Mouse (Mus musculus) neural tube, embryonic 10.5 days (tissue): Measurements from ENCODE around the gene Siah2.

Source experiments
- DNase-seq: peaks from one replicate; pipeline ENCODE4 v3.0.0-alpha.2; 2017; ENCODE audit warnings: low spot score; ENCODE audit errors: extremely low spot score

The Siah2 gene

DNA sequence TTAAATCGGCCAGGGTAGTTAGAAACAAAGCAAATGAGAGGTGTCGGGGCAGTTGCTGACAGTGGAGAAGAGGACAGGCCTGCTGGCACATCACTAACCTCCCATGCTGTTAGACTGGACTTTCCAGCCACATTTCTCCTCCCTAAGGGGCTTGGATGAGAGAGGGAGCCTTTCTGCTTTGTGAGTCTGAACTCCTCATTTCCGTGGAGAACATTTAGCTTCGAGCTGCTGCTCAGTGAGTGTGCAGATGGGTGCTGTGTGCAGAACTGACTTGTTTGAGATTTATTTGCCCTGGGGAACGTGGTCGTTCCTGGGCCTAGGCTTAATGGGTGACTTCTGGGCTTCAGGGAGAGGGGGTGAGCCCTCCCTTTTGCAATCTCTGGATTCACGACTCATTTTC, 3.3 kb upstream of the Siah2 start:
- DNase-seq, result no peak

DNA sequence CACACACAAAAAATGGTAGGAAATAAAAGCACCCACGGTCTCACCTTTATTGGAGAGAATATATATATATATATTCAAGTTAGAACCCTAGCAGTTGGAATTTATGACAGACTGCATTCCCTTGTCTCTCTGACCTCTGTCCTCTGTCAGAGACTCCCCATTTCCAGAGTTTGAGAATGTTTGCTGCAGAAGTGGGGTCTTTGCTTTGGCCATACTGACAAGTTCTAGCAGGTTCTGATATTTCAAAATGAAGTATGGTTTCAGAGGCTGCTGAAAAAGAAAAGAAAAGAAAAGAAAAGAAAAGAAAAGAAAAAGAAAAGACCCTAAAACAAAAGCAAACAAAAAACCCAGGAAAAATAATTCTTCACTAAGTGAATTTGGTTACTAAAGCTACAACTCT, 2.8 kb upstream of the Siah2 start:
- no peak for DNase-seq

DNA sequence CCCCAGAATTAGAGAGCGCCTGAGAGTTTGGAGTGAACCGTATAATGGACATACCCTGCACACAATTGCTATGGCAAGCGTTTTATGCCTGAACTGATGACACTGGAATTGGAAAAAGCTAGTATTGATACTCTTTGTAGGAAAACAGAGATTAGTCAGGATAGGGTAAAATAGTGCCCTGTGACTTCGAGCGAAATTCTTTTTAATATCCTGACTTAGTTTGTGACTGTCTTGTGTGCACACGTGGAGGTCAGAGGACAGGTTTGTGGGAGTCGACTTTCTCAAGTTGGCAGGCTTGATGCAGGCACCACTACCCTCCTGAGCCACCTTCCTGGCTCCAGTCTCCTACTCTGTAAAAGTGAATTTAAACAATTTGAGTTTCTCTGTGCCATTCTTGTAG, 1.1 kb upstream of the Siah2 start:
- no peak for DNase-seq

DNA sequence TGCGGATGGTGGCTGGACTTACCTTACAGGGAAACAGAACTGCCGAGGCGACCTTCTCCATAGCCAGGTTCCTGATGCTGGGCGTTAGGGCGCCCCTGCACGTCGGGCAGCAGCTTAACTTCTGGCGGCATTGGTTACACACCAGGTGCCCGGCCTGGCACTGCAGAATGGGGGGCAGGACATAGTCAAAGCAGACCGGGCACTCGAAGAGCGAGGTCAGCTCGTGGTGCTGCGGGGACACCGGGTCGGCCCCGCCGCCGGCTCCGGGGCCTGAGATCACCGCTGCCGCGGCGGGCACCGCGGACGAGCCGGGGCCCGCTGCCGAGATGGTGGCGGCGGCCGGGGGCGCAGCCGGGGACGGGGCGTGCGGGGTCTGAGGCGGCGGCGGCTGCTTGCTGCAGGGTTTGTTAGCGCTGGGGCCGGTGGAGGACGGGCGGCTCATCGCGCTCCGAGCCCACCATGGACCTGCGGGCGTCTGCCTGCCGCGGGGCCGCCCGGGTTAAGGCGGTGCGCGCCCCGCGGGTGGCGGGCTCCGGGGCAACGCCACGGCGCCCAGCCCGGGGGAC, 743 bp downstream of the Siah2 start:
- peak; percentile 63 for DNase-seq

DNA sequence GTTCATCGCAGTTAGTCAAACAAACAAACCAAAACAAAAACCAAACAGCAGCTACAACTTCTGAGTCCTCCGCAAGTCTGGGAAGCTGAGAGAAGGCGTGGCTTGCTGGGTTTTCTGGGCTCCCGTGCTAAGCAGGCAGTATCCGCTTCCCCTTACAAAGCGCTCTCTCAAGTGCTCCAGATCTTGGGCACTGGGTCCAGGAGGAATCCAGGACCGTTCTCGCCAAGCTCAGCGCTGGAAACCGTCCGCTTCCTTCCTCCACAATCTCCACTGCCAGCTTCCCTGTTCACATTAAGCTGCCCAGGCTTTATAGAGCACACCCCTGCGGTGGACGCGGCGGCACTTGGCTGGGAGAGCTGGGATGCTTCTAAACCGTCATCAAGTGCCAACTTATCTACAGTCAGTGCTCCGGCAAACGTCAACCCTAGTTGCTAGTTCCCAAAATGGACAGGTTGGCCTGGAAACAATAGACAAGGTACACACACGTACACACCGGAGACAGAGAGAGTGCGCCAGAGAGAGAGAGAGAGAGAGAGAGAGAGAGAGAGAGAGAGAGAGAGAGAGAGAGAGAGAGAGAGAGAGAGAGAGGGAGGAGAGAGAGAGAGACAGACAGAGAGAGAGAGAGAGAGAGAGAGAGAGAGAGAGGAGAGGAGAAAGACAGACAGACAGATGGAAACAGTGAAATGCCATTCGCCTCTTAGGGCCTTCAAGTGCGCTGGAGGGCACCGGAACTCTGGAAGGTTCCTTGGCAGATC, 1.4 kb downstream of the Siah2 start:
- DNase-seq, result peak; percentile 70

DNA sequence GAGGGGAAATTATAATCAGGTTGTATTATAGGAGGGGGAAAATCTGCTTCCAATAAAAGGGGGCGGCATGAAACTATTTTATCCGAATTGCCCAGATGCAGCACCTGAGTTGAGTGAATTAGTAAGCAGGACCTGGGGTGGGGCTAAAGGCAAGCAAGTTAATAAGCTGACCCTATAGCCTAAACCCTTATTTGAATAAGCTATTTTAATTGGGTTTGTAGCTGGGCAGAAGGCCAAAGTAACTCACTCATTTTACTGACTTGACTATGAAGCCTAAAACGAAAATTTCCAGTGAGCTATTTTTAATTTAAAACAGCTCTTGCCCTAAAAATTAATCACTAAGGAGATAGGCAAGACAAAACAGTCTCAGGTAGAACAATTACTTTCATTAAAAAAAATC, 2.5 kb downstream of the Siah2 start:
- no peak for DNase-seq

DNA sequence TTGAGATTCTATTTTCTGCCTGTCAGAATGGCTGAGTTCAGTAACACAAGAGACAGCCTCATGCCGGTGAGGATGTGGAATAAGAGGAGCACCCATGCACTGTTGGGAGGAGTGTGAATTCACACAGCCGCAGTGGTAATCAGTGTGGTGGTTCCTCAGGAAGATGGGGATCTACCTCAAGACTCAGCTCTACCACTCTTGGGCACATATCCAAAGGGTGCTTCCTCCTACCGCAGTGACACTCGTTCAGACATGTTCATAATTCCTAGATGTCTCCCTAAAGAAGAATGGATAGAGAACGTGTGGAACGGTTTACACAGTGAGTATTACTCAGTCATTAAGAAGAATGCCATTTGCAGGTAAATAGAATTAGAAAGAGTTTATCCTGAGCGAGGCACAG, 3.1 kb downstream of the Siah2 start:
- DNase-seq, result no peak

DNA sequence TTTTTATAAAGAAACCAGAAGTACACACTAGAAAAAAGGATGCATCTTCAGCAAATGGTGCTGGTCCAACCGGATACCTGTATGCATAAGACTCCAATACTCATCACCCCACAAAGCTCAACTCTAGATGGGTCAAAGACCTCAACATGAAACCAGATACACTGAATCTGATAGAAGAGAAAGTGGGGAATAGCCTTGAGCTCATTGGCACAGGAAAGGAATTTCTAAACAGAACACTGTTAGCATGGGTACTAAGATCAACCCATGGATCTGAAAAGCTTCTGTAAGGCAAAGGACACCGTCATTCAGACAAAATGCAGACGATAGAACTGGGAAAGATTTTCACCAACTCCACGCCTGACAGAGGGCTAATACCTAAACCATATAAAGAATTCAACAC, 3.6 kb downstream of the Siah2 start:
- DNase-seq, result no peak

DNA sequence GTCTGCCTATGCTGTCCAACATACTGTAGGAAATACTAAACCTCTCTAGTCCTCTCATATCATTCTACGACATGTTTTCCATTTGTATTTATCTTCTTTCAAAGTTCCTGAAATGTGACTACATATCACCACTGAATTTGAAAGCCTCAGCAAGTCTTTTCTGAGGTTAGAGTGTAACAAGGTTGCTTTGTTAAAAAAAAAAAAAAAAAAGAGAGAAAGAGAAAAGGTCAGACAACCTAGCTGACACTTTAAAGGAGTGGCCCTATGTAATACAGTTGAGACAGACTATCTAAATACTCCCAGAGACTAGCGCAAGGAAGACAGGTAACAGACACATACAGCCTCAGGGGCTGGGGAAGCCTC, 5.3 kb downstream of the Siah2 start:
- no peak for DNase-seq

DNA sequence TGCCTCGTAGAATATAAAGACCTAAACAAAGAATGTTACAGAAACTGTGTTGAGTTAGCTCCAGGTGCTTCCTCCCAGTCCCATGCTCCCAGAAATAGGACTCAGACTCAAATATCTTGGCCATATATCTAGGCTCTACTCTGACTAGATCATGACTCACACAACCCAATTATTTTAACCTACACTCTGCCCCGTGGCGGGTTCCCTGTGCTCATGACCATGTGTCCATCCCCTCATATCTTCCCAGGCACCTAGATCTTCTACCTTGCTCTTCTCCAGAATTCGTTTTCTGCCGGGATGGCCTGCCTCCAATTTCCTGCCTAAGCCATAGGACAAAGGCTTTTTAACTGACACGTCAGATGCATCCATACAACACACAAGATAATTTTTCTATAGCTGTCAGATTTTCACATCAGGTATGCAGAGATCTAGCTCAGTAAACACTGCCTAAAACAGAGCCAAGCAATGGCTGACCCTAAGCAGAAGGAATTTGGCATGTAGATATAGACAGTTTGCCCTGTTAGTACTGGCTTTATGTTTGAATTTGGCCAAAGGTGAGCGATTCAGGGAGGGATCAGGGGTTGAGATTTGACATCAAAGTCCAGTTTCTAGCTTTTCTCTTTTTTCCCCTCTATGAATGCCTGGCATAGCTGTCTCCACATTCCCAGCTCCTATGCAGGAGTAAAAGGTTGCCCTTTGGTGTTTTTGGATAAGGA, 5.8 kb downstream of the Siah2 start:
- DNase-seq, result no peak

DNA sequence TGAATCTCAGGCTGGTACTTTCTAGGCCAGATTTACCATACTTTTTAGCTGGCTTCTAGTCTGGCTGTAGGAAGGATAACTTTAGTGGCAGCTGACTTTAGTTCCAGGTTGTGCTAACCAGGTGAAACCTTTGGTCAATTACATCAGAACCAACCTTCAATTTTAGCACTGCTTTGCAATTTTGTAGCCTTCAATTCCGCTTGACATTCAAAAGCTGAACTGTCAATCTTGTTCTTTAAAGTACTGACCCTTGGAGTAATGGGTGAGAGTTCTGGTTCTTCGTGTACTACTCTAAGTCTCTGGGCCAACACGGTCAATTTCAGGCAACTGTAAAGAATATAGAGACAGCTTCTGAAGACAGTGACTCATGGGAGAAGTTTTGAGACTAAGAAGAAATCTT, 6.8 kb downstream of the Siah2 start:
- no peak for DNase-seq

DNA sequence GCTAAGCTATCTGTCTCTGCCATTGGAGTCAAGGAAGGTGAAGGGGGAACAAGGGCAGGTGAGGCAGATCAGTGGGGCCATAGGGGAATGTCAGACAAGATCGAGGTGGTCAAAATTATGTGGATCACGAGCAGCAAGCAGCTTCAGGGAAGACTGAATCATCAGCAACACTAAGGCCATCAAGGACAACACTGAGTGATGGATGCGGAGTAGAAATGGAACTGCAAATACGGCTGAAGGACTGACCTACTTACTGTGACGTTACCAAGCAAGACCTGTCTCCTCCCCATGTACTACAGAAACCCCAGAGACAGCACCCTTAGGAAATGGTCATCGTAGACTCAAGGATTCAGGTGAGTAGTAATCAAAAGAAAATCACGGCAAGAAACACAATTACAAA, 8.9 kb downstream of the Siah2 start:
- no peak for DNase-seq

DNA sequence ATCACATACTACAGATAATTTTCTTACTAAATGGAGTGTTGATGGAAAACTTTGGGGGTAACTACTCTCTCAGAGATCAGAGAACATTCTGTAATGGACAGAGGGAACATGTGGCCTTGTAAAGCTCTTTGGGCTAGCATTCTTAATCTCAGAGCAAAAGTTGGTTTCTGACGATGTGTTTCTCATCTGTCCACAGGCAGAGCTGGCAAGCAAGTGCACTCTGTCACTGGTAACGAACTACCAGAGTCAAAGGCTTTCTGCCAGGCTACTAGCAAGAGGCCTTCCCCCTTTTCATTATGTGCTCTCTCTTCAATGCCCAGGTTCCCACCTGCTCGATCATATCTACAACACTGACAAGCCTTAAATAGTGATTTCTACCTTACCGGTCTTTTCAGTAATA, 9.9 kb downstream of the Siah2 start:
- no peak for DNase-seq

DNA sequence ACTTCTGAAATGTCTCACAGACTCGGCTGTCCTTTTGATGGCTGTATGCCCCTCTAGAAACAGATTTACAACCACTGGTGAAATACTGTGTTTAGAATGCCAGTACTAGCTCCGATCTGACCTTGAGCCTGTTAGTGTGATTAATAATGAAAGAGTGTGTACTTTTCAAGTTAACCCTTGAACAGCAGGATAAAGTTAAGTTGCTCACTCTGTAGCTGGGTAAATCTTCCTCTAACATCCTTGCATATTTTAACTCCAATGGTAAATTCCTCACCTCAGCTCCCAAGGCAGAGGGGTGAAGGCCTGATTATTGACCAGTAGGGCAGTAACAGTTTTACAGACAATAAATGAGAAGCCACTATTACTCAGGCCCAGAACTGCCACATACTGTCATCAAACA, 10.4 kb downstream of the Siah2 start:
- DNase-seq, result no peak

DNA sequence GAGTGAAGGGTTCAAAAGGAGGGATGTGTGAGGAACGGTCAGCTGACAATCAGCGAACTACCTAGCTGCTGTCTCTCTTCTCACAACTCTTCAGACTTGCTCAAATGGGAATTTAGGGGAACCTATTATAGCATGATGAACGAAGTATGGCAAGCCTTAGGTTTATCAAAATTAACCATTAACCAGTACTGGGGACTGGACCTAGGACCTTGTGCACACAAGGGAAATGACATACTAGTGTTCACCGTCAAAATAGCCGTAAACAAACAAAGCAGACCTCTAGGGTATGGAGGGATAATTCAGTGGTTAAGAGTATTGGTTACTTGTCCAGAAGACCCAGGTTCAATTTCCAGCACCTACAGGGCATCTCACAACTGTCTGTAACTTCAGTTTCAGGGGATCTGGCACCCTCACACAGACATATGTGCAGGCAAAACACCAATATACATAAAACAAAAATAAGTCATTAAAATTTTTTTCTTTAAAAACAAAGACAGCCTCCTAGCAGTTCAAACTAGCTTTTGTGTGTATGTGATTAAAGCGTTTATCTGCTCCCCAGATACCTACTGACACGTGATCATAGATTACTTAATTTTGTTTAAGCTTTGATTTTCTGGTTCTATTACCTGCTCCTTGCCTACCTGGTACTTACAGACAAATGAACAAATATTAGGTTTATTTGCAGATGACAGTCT, 11.1 kb downstream of the Siah2 start:
- DNase-seq, result no peak

DNA sequence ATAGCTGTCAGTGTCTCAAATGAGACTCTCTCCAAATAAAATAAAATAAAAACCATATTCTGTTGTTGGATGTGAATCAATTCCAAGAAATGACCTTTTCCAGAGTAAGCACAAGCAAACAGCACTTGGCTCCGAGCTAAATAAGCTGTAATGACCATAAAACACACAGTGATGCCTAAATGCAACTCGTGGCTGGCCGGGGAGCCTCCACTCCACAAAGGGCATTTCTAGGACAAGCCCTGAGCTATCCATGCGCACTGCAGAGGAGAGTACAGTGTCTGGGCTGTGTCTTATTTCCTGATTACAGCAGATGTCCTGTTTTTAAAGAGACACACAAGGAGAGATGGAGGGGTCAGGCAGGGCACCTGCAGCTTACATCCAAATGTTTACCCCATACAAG, 12.2 kb downstream of the Siah2 start:
- DNase-seq, result no peak

DNA sequence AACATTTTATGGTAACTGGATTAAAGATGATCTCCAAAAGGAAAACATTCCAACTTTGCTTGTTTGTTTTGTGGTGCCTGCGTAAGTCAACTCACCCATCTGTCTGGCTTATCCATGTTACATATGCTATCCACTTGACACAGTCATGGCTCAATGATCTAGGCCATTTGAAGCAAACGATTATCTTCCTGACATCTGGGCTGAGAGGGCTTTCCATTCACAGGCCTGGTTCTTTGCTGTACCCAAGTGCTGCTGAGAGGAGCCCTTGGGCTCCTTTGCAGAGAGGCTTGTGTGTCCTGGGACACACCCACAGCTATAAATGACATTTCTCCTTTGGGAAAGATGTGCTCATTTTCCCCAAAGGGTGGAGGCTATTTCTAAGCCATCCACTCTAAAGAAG, 13.3 kb downstream of the Siah2 start:
- no peak for DNase-seq

DNA sequence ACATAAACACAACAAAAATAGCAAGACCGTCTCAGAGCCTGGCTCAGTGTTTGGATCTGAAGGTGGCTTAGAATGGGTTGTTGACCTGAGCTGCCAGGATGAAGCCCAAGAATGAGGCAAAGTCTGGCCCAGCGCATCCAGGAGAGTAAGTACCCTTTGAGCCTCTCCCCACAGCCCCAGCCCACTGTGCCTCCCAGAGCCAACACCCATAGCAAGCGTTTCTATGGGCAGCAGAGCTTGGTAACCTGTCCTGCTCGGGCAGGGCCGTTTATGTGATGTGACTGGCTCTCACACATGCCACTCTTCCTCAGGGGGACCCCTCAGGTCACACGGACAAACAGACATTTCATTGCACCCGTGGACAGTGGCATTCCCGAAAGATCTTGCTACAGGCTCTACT, 13.8 kb downstream of the Siah2 start:
- no peak for DNase-seq

DNA sequence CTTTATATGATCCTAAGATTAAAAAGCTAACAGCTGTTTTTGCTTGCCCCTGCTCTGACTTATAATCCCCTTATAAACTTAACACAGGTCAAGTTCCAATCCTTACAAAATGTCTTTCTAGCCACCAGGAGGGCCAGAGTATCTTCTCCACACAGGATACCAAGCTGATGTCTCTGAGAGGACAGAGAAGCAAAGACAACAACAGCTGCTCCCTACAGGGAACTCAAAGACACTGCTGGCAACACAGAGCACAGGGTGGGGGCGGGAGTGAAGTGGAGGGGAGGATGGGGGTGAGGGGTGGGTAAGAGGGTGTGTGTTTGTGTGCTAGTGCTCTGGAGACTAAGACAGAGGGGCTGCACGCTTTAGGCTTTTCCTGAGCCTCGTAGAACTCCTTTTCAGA, 14.6 kb downstream of the Siah2 start:
- no peak for DNase-seq

DNA sequence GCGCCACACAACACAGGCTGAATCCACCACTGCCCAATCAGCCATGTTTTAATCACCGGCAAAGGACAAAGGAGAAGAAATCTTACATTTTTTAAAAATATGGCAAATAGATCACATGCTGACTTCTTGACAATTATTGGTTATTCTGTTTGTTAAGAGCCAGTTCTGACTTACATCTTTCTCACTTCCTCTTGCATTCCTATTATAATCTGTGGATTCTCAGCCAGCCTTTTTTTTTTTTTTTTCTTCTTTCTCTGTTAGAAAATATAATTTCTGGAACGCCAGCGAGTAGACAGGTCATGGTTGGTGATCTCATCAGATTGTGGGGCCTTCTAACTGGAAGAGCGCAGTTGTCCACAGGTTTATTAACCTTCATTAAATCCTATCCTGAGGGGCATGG, 18.9 kb downstream of the Siah2 start:
- no peak for DNase-seq

DNA sequence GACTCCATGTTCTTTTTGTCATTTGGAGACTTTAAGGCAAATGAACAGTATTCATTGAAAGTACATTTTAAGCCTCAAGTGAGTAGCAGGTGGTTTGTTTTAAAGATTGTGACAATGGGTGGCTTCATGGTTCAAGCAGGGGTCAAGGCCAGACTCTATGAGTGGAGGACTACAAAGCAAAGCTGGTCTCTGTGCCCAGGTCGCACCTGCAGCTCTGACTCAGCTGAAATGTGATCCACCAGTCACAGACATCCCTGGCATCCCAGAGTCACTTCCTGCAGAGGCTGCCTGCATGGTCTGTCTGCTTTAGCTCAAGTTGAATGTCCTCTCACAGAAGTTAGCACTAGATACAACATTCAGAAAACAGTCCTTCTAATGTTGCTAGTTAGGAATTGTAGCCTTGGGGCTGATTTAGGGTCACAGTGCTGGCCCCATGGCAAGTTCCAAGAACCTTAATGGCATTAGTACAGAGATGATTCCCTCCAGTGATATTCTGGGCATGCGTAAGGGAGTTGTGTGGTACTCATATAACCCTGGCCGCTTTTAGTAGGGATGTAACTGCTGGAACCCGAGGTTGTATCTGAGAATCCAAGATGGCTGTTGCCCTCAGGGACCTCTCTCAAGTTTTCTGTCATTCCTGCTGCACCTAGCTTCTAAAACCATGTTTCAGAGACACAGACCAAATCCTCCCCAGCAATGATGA, 19.6 kb downstream of the Siah2 start:
- no peak for DNase-seq
